Mouse (Mus musculus) kidney, postnatal 0 days (tissue): Measurements from ENCODE around the gene Slamf9. TPM values are rescaled to one million over a fixed set of nuclear protein-coding genes. Genes with fewer than 3 reads are reported as not detected.

Source experiments
- ATAC-seq: fragments of 200-750 bp; cut with Nextera tagmentation; replicated peaks from 2 replicates; pipeline ENCODE4 v1.8.0; 2017; ENCODE audit warnings: low read depth, moderate number of reproducible peaks, moderate TSS enrichment, moderate library complexity; ENCODE audit not compliant: low FRiP score
- DNase-seq: peaks from one replicate; pipeline ENCODE4 v3.0.0-alpha.2; 2016; ENCODE audit warnings: low spot score
- H3K27ac ChIP-seq: fragments of 300-500 bp; sonication (generic); 2 replicates; pipeline ENCODE4 v1.5.1; 2014; ENCODE audit warnings: mild to moderate bottlenecking
- H3K27me3 ChIP-seq: fragments of 300-500 bp; sonication (generic); 2 replicates; pipeline ENCODE4 v1.6.1; 2014; ENCODE audit warnings: low read length, mixed read lengths; ENCODE audit not compliant: insufficient read depth
- H3K36me3 ChIP-seq: fragments of 300-500 bp; sonication (generic); 2 replicates; pipeline ENCODE4 v1.6.1; 2014; ENCODE audit warnings: low read length, mixed read lengths; ENCODE audit not compliant: insufficient read depth
- H3K4me1 ChIP-seq: fragments of 300-500 bp; sonication (generic); replicated peaks from 2 replicates; pipeline ENCODE4 v1.6.1; 2014; ENCODE audit warnings: antibody characterized with exemption, low read length, mixed read lengths; ENCODE audit not compliant: insufficient read depth
- H3K4me2 ChIP-seq: fragments of 300-500 bp; sonication (generic); 2 replicates; pipeline ENCODE4 v1.6.1; 2014; ENCODE audit warnings: mild to moderate bottlenecking, low read length, moderate library complexity, mixed read lengths
- H3K4me3 ChIP-seq: fragments of 300-500 bp; sonication (generic); replicated peaks from 2 replicates; pipeline ENCODE4 v1.5.1; 2014; ENCODE audit warnings: low read depth, low read length
- H3K9ac ChIP-seq: fragments of 300-500 bp; sonication (generic); 2 replicates; pipeline ENCODE4 v1.6.1; 2014; ENCODE audit warnings: low read depth, low read length
- H3K9me3 ChIP-seq: fragments of 300-500 bp; sonication (generic); replicated peaks from 2 replicates; pipeline ENCODE4 v1.6.1; 2016; ENCODE audit warnings: low read length, inconsistent platforms, mixed read lengths
- CTCF ChIP-seq: IDR thresholded peaks from 2 replicates; pipeline ENCODE4 v1.5.1; 2016; ENCODE audit warnings: antibody characterized with exemption, low read depth, mild to moderate bottlenecking, moderate library complexity
- WGBS: fragments of 180-500 bp; shearing (Covaris S2); extraction: QIAGEN DNeasy Blood & Tissue Kit; methylation state at CpG from one replicate; pipeline ENCODE4 v1.1.7; 2014; 5-methylcytosine and 5-hydroxymethylcytosine counted together
- polyA plus RNA-seq: library from polyadenylated mRNA; unstranded; fragments of >200 nt; fragmentation: Nextera tagmentation; extraction: Ambion mirVana; gene quantifications from 2 replicates; pipeline ENCODE4 v1.2.1, GENCODE M21; 2015

The Slamf9 gene
- polyA plus RNA-seq, 1 experiment from 2014 or later: 2.3 TPM

DNA sequence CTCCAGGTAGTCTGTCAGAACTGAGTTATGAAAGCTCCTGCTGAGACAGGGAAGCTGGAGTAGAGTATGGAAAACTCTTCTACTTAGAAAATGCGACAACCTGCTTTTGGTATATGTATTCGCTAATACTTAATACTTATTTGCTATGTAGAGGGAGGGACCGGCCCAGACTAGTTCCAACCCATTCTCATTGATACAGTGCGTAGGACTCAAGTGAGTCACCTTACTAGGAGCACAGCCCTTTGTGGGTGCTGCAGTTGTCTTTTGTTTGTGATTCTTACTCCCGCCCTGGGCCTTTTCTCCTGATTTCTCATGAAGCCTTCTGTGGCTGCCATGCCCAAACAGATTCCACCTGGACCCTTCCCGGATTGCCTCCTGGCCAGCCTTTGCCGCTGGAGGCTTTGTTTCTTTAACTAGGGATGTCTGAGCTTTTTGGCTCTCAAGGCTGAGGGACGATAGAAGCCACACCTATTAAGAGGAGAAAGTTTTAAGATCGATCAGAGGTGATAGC, 33.2 kb upstream of the Slamf9 start:
- Histone ChIP-seq H3K9me3 (no peaks in the 10 kb centered on the region), H3K36me3 (no peaks in the 10 kb centered on the region), H3K4me1 (no peaks in the 10 kb centered on the region), H3K4me2 (no peak overlapping the region), H3K9ac (no peak overlapping the region), H3K27ac (no peak overlapping the region), H3K27me3 (no peaks in the 10 kb centered on the region), H3K4me3 (no peak overlapping the region)
- WGBS: 84% methylated on average over 9 of the region's 9 CpGs
- DNase-seq (no peak), ATAC-seq (no peak)
- no peak for TF ChIP-seq CTCF

DNA sequence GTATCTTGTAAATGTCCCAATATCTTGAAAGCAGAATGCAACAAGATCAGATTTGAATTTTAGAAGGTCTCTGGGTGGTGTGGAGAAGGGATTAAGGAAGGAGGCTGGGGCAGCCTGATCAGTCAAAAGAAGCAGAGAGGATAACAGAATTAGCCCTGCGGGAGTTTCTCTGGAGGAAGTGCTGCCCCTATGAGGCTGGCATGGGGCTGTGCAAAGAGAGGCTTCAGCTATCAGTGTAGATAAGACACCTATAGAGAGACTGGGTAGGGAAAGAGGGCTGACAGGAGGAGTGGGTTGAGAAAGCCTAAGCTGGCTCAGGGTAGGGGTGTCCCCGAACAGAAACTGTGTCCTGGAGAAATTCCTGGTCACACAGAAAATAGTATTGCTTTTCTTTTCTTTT, 24.9 kb upstream of the Slamf9 start:
- H3K4me1 ChIP-seq: no peaks in the 10 kb centered on the region
- peak; percentile 27; the same call in 1 of the 2 replicates for TF ChIP-seq CTCF
- 58% methylated on average over 2 of the region's 2 CpGs for WGBS
- H3K4me3 ChIP-seq: no peak overlapping the region
- ATAC-seq (no peak), DNase-seq (no peak)
- no peaks in the 10 kb centered on the region for H3K36me3 ChIP-seq
- no peak overlapping the region for H3K4me2 ChIP-seq
- no peaks in the 10 kb centered on the region for H3K27me3 ChIP-seq
- H3K9ac ChIP-seq: no peak overlapping the region
- no peak overlapping the region for H3K27ac ChIP-seq
- no peaks in the 10 kb centered on the region for H3K9me3 ChIP-seq

GRCm38 (mm10) chr1:172450848-172451470, 24.2 kb upstream of the Slamf9 start:
- H3K9ac ChIP-seq: no peak overlapping the region
- 35% methylated on average over 17 of the region's 17 CpGs for WGBS
- no peak overlapping the region for H3K27ac ChIP-seq
- no peak overlapping the region for H3K4me3 ChIP-seq
- no peak overlapping the region; the same call in 1 of the 2 replicates for H3K4me2 ChIP-seq
- DNase-seq: no peak
- H3K9me3 ChIP-seq: no peaks in the 10 kb centered on the region
- no peaks in the 10 kb centered on the region for H3K4me1 ChIP-seq
- ATAC-seq: no peak
- no peak for TF ChIP-seq CTCF
- H3K27me3 ChIP-seq: no peaks in the 10 kb centered on the region
- no peaks in the 10 kb centered on the region for H3K36me3 ChIP-seq

DNA sequence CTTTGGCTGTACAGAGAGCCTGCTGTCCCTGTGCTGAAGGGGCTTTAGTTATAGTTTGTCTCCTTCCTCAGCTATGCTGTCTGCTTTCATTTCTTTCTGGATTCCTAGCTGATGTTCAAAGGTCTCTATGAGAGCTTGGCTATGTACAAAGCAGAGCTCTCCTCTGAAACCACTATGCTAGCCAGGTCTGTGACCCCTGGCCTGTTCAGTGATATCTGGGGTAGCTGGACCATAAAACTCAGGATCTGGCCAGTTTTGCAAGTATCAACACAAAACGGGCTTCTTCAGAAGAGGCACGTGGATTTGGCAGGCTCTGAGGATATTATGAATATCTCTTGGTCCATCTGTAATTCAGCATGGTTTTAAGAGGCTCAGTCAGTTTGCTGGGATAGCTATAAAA, 22.2 kb upstream of the Slamf9 start:
- no peaks in the 10 kb centered on the region for H3K27me3 ChIP-seq
- DNase-seq (no peak), ATAC-seq (no peak)
- no peaks in the 10 kb centered on the region for H3K36me3 ChIP-seq
- no peak for TF ChIP-seq CTCF
- H3K9ac ChIP-seq: no peak overlapping the region
- no peak overlapping the region for H3K4me3 ChIP-seq
- no peak overlapping the region for H3K4me2 ChIP-seq
- H3K27ac ChIP-seq: no peak overlapping the region
- WGBS: 44% methylated on average over 2 of the region's 2 CpGs
- H3K4me1 ChIP-seq: no peaks in the 10 kb centered on the region
- H3K9me3 ChIP-seq: no peaks in the 10 kb centered on the region

DNA sequence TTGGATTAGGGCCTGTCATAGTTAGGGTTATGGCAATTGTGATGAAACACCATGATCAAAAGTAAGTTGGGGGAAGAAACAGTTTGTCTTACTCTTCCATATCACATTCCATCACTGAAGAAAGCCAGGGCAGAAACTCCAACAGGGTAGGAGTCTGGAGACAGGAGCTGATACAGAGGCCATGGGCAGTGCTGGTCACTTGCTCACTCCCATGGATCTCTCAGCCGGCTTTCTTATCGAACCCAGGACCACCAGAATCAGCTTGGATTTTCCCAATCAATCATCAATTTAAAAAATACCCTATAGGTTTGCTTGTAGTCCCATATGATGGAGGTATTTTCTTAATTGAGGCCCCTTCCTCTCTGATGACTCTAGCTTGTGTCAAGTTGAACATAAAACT, 21.3 kb upstream of the Slamf9 start:
- Histone ChIP-seq H3K4me1 (no peaks in the 10 kb centered on the region), H3K4me2 (no peak overlapping the region), H3K36me3 (no peaks in the 10 kb centered on the region), H3K27ac (no peak overlapping the region), H3K27me3 (no peaks in the 10 kb centered on the region), H3K9ac (no peak overlapping the region), H3K9me3 (no peaks in the 10 kb centered on the region), H3K4me3 (no peak overlapping the region)
- no peak for TF ChIP-seq CTCF
- ATAC-seq (no peak), DNase-seq (no peak)
- 86% methylated on average over 2 of the region's 2 CpGs for WGBS

DNA sequence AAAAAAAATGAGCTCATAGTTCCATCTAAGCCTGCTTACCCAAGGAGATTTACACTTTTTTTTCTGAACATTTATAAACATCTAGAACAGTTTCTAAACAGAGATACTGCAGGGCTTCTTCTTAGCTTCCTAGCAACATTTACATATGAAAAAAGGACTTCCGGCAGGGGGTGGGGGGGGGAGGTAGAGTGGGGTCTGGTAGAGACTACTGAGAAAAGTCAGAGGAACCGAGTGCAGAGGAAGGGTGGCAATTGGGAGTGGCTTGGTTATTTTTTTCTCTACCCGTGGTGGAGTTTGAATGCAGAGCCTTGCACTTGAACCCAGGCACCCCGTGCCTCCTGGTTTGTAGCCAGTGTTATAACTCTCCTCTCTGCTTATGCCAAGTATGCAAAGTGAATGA, 19.7 kb upstream of the Slamf9 start:
- Histone ChIP-seq H3K27me3 (no peaks in the 10 kb centered on the region), H3K27ac (no peak overlapping the region), H3K4me3 (no peak overlapping the region), H3K36me3 (no peaks in the 10 kb centered on the region), H3K4me2 (no peak overlapping the region), H3K9ac (no peak overlapping the region), H3K4me1 (no peaks in the 10 kb centered on the region), H3K9me3 (no peaks in the 10 kb centered on the region)
- ATAC-seq: no peak
- no peak for DNase-seq
- no peak for TF ChIP-seq CTCF
- 26% methylated on average over 4 of the region's 4 CpGs for WGBS
